Mouse (Mus musculus) kidney, postnatal 25 days (tissue): ENCODE results near the gene Synj2.

Experiments
- DNase-seq, 2 experiments: peaks; one replicate each; pipeline ENCODE4 v3.0.0; 2021; ENCODE audit warnings: mixed read lengths in 2 of 2

Gene Synj2

GRCm38 (mm10) chr17:5976221-5977055 lies 35.4 kb downstream of the Synj2 start:
- DNase-seq = peak in 1 of 2 experiments; percentile 23

- DNase-seq = peak in 1 of 2 experiments; percentile 55
These were observed 36.2 kb downstream of the Synj2 start for GRCm38 (mm10) chr17:5977056-5977920.

GRCm38 (mm10) chr17:5977921-5978504 lies 36.9 kb downstream of the Synj2 start:
- no peak for DNase-seq

GRCm38 (mm10) chr17:5978505-5979077 lies 37.5 kb downstream of the Synj2 start:
- no peak for DNase-seq

GRCm38 (mm10) chr17:5980860-5981259 lies 39.8 kb downstream of the Synj2 start:
- DNase-seq = peak in 1 of 2 experiments; percentile 57

GRCm38 (mm10) chr17:5983150-5983549 lies 42.1 kb downstream of the Synj2 start:
- no peak for DNase-seq

GRCm38 (mm10) chr17:5983901-5984300 lies 42.8 kb downstream of the Synj2 start:
- DNase-seq = no peak

- DNase-seq = no peak
These were observed 43.7 kb downstream of the Synj2 start for GRCm38 (mm10) chr17:5984700-5985231.

GRCm38 (mm10) chr17:5985271-5985670 lies 44.2 kb downstream of the Synj2 start:
- no peak for DNase-seq

GRCm38 (mm10) chr17:5987271-5988056 lies 46.4 kb downstream of the Synj2 start:
- no peak for DNase-seq

- DNase-seq = no peak
These were observed 47.0 kb downstream of the Synj2 start for GRCm38 (mm10) chr17:5988102-5988501.

- DNase-seq = peak in 1 of 2 experiments; percentile 34
These were observed 51.9 kb downstream of the Synj2 start for GRCm38 (mm10) chr17:5992866-5993580.

GRCm38 (mm10) chr17:5993581-5994260 lies 52.6 kb downstream of the Synj2 start:
- no peak for DNase-seq

- DNase-seq = no peak
These were observed 53.5 kb downstream of the Synj2 start for GRCm38 (mm10) chr17:5994606-5995005.

GRCm38 (mm10) chr17:5996589-5996988 lies 55.5 kb downstream of the Synj2 start:
- DNase-seq = peak in 1 of 2 experiments; percentile 48

- DNase-seq = peak; percentile 31 to 77
These were observed 56.5 kb downstream of the Synj2 start for GRCm38 (mm10) chr17:5997380-5998234.

- DNase-seq = no peak
These were observed 57.1 kb downstream of the Synj2 start for GRCm38 (mm10) chr17:5998235-5998500.

- no peak for DNase-seq
These were observed 58.0 kb downstream of the Synj2 start for GRCm38 (mm10) chr17:5999039-5999543.

GRCm38 (mm10) chr17:6000864-6001319 lies 59.8 kb downstream of the Synj2 start:
- DNase-seq = peak; percentile 31 to 65
